Mouse (Mus musculus) midbrain, embryonic 11.5 days (tissue): ENCODE data around the gene Eif3i. TPM values are rescaled to one million over a fixed set of nuclear protein-coding genes. Genes with fewer than 3 reads are reported as not detected.

Source experiments
- ATAC-seq: fragments of 200-750 bp; cut with Nextera tagmentation; 2 replicates; pipeline ENCODE4 v1.8.0; 2017; ENCODE audit warnings: moderate TSS enrichment, moderate library complexity; ENCODE audit not compliant: low FRiP score
- DNase-seq: peaks from one replicate; pipeline ENCODE4 v3.0.0; 2015; ENCODE audit warnings: low spot score; ENCODE audit errors: missing footprints
- H3K27ac ChIP-seq: fragments of 300-500 bp; sonication (generic); 2 replicates; pipeline ENCODE4 v1.5.1; 2014; ENCODE audit warnings: low read depth, low read length
- H3K27me3 ChIP-seq: fragments of 300-500 bp; sonication (generic); 2 replicates; pipeline ENCODE4 v1.6.1; 2014; ENCODE audit warnings: mild to moderate bottlenecking, low read length, moderate library complexity, mixed read lengths; ENCODE audit not compliant: control insufficient read depth, insufficient read depth
- H3K36me3 ChIP-seq: fragments of 300-500 bp; sonication (generic); 2 replicates; pipeline ENCODE4 v1.6.1; 2014; ENCODE audit warnings: mild to moderate bottlenecking, low read length, moderate library complexity, mixed read lengths; ENCODE audit not compliant: control insufficient read depth, insufficient read depth
- H3K4me1 ChIP-seq: fragments of 300-500 bp; sonication (generic); 2 replicates; pipeline ENCODE4 v1.6.1; 2014; ENCODE audit warnings: low read length; ENCODE audit not compliant: control insufficient read depth, insufficient read depth
- H3K4me2 ChIP-seq: fragments of 300-500 bp; sonication (generic); 2 replicates; pipeline ENCODE4 v1.6.1; 2014; ENCODE audit warnings: mild to moderate bottlenecking, moderate library complexity
- H3K4me3 ChIP-seq: fragments of 300-500 bp; sonication (generic); 2 replicates; pipeline ENCODE4 v1.5.1; 2014; ENCODE audit warnings: low read depth, low read length
- H3K9ac ChIP-seq: fragments of 300-500 bp; sonication (generic); 2 replicates; pipeline ENCODE4 v1.6.1; 2014; ENCODE audit warnings: low read length
- H3K9me3 ChIP-seq: fragments of 300-500 bp; sonication (generic); 2 replicates; pipeline ENCODE4 v1.6.1; 2016; ENCODE audit warnings: low read length; ENCODE audit not compliant: control insufficient read depth
- WGBS: fragments of 180-500 bp; shearing (Covaris S2); extraction: QIAGEN DNeasy Blood & Tissue Kit; methylation state at CpG from one replicate; pipeline ENCODE4 v1.1.7; 2014; 5-methylcytosine and 5-hydroxymethylcytosine counted together
- polyA plus RNA-seq: library from polyadenylated mRNA; unstranded; fragments of >200 nt; fragmentation: Nextera tagmentation; extraction: Ambion mirVana; gene quantifications from 2 replicates; pipeline ENCODE4 v1.2.1, GENCODE M21; 2014

Gene Eif3i
- polyA plus RNA-seq, 1 experiment from 2014 or later: 259 TPM

DNA sequence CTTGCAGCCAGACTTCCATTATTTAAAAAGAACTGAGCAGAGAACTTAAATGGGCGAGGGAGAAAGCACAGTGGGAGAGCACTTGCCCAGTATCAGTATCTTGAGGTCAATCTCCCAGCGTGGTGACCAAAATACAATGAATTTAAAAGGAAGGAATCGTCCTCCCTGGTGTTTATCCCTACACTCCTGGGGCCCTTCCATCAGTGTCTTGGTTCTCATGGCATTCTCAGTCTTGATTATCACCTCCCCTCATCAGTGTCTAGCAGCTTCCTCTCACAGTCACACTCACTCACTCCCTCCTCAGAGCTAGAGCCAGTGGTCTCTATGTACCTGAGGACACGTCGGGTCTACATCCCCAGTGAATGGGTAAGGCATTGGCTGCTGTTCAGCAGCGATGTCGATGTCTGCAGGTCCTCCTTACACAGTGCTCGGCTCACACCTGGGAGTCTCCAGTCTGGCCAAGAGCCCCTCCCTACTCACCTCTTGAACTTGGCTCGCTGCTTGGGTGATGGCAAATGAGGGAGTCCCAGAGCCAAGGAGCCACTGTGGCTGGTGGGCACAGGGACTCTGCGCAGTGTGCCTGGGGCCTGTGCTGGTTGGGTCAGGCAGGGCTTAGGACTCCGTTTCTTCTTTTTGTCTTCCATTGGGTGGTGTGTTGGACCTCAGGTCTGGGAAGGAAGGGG lies 21.8 kb upstream of the Eif3i start:
- Histone ChIP-seq H3K4me2 (peak overlapping the region; percentile 64), H3K36me3 (peaks cover 3% of the 10 kb centered on the region; the same call in 1 of the 2 replicates), H3K27ac (no peak overlapping the region), H3K4me3 (no peak overlapping the region; the same call in 1 of the 2 replicates), H3K27me3 (no peaks in the 10 kb centered on the region), H3K9me3 (no peaks in the 10 kb centered on the region), H3K4me1 (peaks cover 32% of the 10 kb centered on the region), H3K9ac (peak overlapping the region; percentile 70; the same call in 1 of the 2 replicates)
- ATAC-seq (no peak), DNase-seq (no peak)
- WGBS: 79% methylated on average over 11 of the region's 11 CpGs

DNA sequence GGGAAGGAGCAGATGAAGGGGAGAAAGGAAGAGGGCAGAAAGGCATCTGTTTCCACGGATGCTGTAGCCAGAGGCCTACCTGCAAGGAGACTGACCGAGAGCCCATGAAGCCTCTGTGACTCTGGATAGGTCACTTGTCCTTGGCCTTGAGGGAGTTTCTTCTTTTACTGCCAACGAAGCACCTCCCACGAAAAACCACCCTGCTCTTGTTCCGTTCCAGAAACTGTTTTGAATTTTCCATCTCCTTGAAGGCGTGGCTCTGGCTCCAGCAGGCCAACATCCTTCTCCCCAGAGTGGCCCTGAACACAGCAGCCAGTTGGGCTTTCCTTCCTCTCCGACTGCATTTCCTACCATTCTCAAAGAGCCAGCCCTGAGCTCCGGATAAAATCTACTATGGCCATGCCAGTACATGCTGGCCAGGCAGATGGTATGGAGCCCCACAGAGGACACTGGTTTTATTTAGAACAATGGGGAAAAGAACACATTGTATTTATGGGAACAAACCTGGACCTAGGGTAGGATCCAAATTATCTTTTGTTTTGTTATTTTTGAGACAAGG lies 20.9 kb upstream of the Eif3i start:
- H3K4me3 ChIP-seq: no peak overlapping the region
- H3K27me3 ChIP-seq: no peaks in the 10 kb centered on the region
- H3K9me3 ChIP-seq: no peaks in the 10 kb centered on the region
- no peaks in the 10 kb centered on the region for H3K36me3 ChIP-seq
- WGBS: 84% methylated on average over 8 of the region's 8 CpGs
- peaks cover 32% of the 10 kb centered on the region for H3K4me1 ChIP-seq
- no peak for ATAC-seq
- H3K27ac ChIP-seq: no peak overlapping the region
- H3K9ac ChIP-seq: no peak overlapping the region
- no peak for DNase-seq
- H3K4me2 ChIP-seq: no peak overlapping the region

DNA sequence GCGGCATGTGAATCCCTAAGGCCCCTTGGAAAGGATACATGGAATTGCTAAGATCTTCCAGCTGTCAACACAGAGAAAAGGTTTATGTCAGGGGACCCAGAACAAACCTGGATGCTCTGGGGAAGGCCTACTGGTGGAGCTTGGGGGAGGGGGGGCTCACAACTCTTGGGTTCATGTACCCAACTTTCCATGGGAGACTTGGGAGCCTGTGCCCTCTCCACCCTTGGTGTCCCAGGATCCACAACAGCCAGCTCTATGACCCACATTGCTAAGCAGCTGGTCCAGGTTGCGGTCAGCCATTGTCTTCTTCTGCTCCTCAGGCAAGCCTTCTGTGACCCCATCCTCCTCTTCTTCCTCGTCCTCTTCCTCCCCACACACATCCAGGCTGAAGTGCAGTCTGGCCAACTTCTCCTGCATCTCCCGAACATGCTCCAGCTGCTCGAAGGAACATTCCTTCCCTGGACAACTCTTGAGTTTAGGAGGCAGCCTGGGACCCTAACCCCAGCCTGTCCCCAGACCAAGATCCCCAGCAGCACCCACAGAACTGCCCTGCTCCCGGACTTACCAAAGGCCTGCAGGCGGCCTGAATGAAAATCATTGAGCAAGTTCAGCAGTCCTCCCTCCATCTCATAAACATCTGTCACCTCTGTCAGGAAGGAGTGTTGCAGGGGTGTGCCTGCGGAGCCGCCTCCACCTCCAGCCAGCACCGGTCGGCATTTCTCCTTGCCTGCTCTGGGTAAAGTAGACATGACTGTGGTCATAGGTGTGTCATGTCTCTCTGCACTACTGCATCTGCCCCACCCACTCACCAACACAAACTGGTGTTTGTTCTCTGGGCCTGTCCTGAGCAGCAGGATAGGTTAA lies 20.2 kb upstream of the Eif3i start:
- H3K4me1 ChIP-seq: peaks cover 31% of the 10 kb centered on the region
- H3K27ac ChIP-seq: no peak overlapping the region
- no peak overlapping the region for H3K4me2 ChIP-seq
- DNase-seq: no peak
- no peaks in the 10 kb centered on the region for H3K9me3 ChIP-seq
- ATAC-seq: no peak
- H3K27me3 ChIP-seq: no peaks in the 10 kb centered on the region
- WGBS: 91% methylated on average over 11 of the region's 11 CpGs
- H3K9ac ChIP-seq: no peak overlapping the region
- H3K36me3 ChIP-seq: no peaks in the 10 kb centered on the region
- no peak overlapping the region for H3K4me3 ChIP-seq

DNA sequence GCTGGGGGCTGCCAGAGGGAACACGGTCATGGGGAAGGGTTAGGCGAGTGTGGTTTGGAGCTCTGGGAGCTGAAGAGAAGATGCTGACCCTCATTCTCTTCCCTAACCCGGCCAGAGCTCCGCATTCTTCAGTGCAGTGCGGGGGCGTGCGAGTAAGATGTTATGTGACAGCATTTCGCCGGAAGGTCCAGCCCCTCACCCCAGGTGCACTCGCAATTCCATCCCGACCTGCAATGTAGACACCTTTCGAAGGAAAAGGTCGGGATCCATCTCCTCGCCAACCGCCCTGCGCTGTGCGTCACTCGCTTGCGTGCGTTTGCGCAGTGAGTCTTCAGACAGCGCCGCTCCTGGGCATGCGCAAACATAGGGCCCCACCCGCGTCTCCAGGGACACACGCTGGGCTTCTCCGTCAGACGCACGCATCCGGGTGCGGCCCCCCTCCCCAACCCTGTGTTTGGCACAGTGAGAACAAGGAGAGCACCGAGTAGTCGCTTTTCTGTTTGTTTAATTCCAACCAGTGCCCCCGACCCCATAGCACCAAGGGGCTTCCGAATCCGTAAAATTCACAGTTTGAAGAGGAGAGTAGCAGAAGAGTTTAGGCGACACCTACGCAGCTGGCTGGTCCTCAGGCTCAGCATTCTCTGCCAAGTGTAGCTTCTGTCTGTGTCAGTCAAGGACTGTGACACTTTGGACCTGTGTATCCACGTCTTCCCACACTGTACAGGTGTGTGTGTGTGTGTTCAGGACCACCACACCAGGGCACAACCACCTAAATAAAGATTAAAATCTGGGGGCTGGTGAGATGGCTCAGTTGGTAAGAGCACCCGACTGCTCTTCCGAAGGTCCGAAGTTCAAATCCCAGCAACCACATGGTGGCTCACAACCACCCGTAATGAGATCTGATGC lies 18.6 kb upstream of the Eif3i start, which contains the start of gene Iqcc:
Gene Iqcc (minus strand): TSS at position 314 of the 906 bp plus-strand sequence.
- DNase-seq: peak; percentile 99
- peak within 1 kb of the TSS; percentile 71; the same call in 1 of the 2 replicates for H3K27ac ChIP-seq
- peaks cover 16% of the 10 kb centered on the region for H3K4me1 ChIP-seq
- H3K4me2 ChIP-seq: peak within 1 kb of the TSS; percentile 62
- no peaks in the 10 kb centered on the region for H3K36me3 ChIP-seq
- H3K9ac ChIP-seq: peak within 1 kb of the TSS; percentile 67
- ATAC-seq: peak; percentile 90
- WGBS: 4% methylated on average over 43 of the region's 44 CpGs
- H3K27me3 ChIP-seq: no peaks in the 10 kb centered on the region
- peak within 1 kb of the TSS; percentile 47 for H3K4me3 ChIP-seq
- H3K9me3 ChIP-seq: no peaks in the 10 kb centered on the region

GRCm38 (mm10) chr4:129618031-129618430 lies 17.6 kb upstream of the Eif3i start:
- peak overlapping the region; percentile 67 for H3K9ac ChIP-seq
- 94% methylated on average over 5 of the region's 5 CpGs for WGBS
- H3K4me1 ChIP-seq: peaks cover 14% of the 10 kb centered on the region
- H3K4me3 ChIP-seq: peak overlapping the region; percentile 47
- no peak for ATAC-seq
- no peak overlapping the region for H3K27ac ChIP-seq
- H3K9me3 ChIP-seq: no peaks in the 10 kb centered on the region
- H3K36me3 ChIP-seq: no peaks in the 10 kb centered on the region
- H3K27me3 ChIP-seq: no peaks in the 10 kb centered on the region
- H3K4me2 ChIP-seq: peak overlapping the region; percentile 62
- no peak for DNase-seq

GRCm38 (mm10) chr4:129617121-129617641 lies 16.7 kb upstream of the Eif3i start:
- H3K9me3 ChIP-seq: no peaks in the 10 kb centered on the region
- WGBS: 97% methylated on average over 7 of the region's 7 CpGs
- H3K27ac ChIP-seq: no peak overlapping the region
- no peak overlapping the region for H3K4me2 ChIP-seq
- DNase-seq (no peak), ATAC-seq (no peak)
- no peaks in the 10 kb centered on the region for H3K36me3 ChIP-seq
- no peaks in the 10 kb centered on the region for H3K27me3 ChIP-seq
- peaks cover 8% of the 10 kb centered on the region for H3K4me1 ChIP-seq
- no peak overlapping the region for H3K9ac ChIP-seq
- H3K4me3 ChIP-seq: no peak overlapping the region

- Histone ChIP-seq H3K9ac (no peak overlapping the region), H3K4me3 (no peak overlapping the region), H3K9me3 (no peaks in the 10 kb centered on the region), H3K27ac (no peak overlapping the region), H3K4me1 (peaks cover 8% of the 10 kb centered on the region), H3K27me3 (no peaks in the 10 kb centered on the region), H3K4me2 (no peak overlapping the region), H3K36me3 (no peaks in the 10 kb centered on the region)
- WGBS: 87% methylated on average over 3 of the region's 3 CpGs
- no peak for ATAC-seq
- no peak for DNase-seq
These were observed 16.2 kb upstream of the Eif3i start for GRCm38 (mm10) chr4:129616631-129617030.

DNA sequence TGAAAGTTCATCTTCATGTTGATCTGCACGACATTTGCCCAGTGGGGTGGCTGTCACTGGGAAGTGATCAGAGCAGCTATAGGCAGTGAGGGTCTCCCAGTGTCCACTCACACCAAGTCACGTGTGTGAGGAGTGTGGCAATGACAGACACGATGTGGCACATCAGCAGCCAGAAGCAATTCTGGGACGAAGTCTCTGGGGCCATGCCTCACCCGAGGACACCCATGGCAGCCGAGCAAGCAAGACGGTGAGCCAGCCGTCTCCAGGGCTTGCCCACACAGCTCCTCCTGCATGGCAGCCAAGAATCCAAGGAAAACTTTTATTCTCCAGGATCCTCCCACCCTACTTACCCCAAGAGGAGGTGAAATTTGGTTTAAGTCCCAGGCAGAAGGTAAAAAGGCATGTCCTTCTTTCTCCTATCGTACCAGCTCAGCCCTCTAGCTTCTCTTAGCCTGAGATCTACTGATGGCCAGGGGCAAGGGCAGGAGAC lies 15.4 kb upstream of the Eif3i start:
- DNase-seq (no peak), ATAC-seq (no peak)
- Histone ChIP-seq H3K9me3 (no peaks in the 10 kb centered on the region), H3K27ac (no peak overlapping the region), H3K36me3 (no peaks in the 10 kb centered on the region), H3K27me3 (no peaks in the 10 kb centered on the region), H3K4me1 (peaks cover 8% of the 10 kb centered on the region), H3K4me2 (no peak overlapping the region), H3K9ac (no peak overlapping the region), H3K4me3 (no peak overlapping the region)
- WGBS: 90% methylated on average over 9 of the region's 9 CpGs
